Mouse (Mus musculus): ENCODE measurements at regions not wholly inside any gene's neighbourhood (a gene's known extent, or its start where the extent isn't known, plus 50 kb on each side); places are given as distances from the start of the nearest gene placed in this dataset.
A peak's percentile ranks its signal among the peaks of the same experiment; 100 is the strongest.

- peak in 1 of 2 experiments; percentile 35 for DNase-seq
Observed at GRCm38 (mm10) chr11:22646192-22646936, 134.5 kb downstream of the Tmem17 start.

GRCm38 (mm10) chr11:22648275-22648674, 136.4 kb downstream of the Tmem17 start:
- peak; percentile 70 to 88 for DNase-seq

- no peak for DNase-seq
Observed at GRCm38 (mm10) chr11:22650771-22651170, 138.9 kb downstream of the Tmem17 start.

GRCm38 (mm10) chr11:22651313-22651712, 139.4 kb downstream of the Tmem17 start:
- no peak for DNase-seq

DNA sequence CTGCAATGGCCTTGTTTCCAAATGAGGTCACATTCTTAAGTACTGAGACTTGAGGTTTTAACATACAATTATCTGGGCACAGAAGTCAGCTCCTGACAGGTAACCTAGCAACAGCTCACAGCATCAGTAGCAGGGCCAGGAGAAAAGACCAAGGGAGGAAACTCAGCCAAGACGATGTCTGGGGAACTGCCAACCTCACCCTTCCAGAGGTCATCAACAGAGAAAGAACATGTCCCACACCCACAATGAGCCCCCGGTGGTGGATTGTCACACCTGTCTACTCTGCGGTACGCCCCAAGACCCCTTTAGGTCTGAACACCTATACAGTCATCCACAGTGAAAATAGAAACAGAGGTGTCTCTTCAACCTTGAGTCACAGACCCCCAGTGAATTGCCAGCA, 140.0 kb downstream of the Tmem17 start:
- DNase-seq: no peak

DNA sequence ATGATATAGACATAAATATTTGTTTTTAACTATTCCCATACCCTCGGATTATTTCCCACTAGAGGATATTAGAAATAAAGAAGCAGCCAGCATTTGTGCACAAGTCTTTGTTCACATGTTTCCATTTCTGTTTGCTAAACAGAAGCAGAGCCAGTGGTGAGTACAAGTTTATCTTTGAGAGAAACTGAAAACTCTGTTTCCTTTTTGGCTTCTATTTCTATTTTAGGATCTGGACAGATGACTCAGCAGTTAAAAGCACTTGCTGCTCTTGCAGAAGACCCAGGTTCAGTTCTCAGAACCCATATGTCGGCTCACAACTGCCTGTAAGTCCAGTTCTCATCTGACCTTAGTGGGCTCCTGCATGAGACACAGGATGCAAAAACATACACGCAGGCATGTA, 141.0 kb downstream of the Tmem17 start:
- DNase-seq: no peak

GRCm38 (mm10) chr11:22653366-22653765, 141.5 kb downstream of the Tmem17 start:
- DNase-seq: no peak

GRCm38 (mm10) chr11:22657635-22658034, 145.7 kb downstream of the Tmem17 start:
- DNase-seq: no peak

- DNase-seq: no peak
Observed at GRCm38 (mm10) chr11:22661072-22661471, 149.2 kb downstream of the Tmem17 start.

DNA sequence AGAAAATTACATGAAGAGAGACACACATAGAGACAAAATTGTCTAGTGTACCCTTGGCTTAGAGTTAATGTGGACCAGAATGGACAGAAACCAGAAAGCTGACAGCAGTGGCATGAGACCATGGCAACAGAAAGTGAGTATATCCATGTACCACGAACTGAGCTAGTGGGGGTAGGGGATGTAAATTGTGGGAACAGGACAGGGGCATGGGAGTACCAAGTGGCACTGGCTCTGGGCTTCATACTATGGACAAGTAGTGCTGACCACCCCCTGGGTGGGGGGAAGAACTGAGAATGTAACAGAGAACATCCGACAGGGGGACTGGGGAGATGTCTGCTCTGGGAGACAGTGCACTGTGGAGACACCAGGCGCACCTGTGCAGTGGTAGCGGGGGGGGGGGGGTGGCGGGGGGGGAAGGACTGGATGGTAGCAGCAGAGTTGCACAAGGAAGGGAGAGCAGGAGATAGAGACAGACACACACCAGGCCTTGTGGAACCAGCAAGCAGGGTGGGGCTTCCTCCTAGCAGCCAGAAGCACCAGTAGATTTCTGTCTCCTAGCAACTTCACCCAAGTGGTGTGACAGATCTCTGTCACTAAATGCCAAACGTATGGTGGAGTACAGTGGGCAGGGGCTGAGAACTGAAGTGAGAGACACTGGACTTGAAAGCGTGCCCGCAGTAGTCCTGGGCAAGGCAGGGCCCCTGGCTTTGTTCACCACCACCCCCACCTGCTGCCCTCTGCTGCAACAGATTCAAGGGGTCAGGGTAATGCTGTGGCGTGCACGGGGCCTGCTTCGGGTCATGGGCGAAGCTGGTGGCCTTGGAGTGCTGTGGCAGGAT, 150.0 kb downstream of the Tmem17 start:
- no peak for DNase-seq

GRCm38 (mm10) chr11:22665978-22666377, 154.1 kb downstream of the Tmem17 start:
- DNase-seq: no peak

- no peak for DNase-seq
Observed at GRCm38 (mm10) chr11:22666378-22666777, 154.5 kb downstream of the Tmem17 start.

- DNase-seq: no peak
Observed at GRCm38 (mm10) chr11:22668220-22668619, 156.3 kb downstream of the Tmem17 start.

DNA sequence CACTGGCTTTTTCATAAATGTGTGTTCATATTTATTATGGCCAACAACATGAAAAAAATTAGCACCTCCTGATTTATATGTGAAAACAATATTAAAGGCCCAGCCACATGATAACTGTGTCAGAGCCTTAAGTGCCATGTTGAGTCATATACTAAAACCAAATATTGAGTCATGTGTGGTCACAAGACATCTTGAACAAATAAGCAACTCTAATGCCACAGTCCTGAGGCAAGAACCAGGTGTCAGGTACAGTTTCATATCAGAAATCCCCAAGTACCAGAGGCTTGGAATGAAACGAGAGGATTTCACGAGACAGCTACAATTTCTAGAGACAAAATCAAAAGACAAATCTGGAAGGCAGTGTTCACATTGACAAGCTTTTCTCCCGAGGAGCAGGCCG, 157.4 kb downstream of the Tmem17 start:
- no peak for DNase-seq

DNA sequence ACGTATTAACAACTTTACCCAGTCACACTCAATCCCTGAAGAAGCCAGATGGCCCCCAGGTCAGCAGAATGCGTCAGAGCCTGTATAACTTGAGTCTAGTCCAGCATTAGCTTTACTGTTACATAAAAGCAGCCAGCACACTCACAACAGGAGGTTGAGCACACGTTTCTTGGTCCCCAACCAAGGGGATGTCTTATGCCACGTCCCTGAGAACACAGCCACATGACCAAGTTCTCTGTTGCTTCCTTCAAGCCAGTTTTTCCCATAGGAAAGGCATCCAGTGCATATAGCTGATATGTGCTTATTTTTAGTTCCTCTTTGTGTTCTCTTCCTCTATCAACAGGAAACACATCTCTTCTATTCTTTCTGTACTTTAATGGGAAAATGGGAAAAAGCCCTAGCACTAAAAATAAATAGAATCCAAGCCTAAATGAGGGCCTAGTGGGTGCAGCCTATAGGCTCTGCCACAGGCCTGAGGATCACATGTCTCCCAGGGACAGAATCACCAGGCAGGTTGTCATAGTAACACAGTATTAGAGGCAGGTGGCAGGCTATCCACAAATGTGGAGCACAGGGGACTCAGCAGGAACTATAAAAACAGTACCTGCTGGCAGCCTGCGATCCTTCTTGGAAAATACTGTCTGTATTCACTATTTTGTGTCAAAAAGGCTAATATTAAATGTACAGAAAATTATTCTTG, 160.1 kb downstream of the Tmem17 start:
- no peak for DNase-seq

DNA sequence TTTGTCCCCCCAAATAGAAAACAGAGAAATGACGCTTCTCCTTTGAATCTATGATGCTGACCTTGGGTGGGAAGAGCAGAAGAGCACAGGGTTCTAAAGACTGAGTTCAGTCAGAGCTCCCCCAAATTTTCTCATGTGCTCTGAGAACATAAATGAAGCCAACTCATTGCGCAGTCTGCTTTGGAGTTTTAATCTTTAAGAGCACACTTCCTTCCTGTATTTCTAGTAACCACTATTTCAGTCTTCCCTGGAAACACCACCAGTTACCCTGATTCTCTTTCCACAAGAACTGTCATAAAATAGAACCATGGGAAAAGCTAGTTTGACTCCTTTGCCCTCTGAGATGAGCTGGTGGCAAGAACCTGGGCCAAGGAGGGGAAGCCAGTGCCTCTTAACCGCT, 163.2 kb downstream of the Tmem17 start:
- DNase-seq: no peak

DNA sequence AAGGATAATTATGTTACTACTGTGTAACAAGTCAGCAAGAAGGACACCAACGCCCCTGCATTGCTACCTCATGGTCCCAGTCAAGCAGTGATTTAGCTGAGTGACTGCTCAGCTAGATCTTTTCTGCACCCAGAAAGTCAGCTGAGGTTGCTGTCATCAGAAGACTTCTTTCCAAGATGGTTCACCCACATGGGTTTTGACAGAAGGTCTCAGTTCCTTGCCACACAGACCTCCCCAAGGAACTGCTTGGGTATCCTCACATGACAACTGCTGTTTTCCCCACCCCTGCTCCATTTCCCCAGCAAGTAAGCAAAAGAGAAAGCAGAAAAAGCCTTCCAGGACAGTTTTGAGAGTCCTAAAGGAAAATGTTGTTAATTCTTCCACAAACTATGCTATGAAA, 163.9 kb downstream of the Tmem17 start:
- no peak for DNase-seq

DNA sequence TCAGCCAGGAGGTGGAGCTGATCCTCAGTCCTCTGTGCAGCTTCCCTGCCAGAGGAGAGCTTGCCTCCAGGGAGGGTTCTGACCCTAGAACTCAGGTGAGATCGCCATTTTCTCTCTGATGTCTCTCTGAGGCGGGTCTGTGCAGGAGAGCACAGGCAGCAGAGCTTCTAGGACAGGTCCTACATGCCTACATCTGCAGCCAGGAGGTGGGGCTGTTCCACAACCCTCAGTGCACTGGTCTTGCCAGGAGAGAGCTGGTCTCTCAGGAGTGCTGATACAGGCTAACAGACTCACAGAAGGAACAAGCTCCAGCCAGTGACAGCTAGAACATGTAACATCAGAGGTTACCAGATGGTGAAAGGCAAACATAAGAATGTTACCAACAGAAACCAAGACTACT, 165.4 kb downstream of the Tmem17 start:
- peak; percentile 78 to 86 for DNase-seq

DNA sequence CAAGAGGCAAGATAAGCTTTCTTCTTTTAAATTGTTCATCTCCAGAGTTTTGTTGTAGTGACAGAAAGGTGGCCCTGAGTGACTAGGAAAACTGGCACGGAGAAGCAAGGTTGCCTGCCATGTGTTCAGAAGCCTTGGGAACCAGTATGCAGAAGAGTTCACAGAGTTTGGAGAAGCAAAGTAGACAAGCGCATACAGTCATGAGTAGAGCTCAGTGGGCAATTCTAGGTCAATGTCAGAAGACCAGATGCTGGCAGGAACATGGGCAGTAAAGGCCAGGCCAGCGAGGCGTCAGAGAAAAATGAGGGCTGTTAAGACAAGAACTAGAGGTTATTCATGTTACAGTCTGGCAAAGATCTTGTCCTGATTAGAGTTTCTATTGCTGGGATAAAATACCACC, 172.7 kb downstream of the Tmem17 start:
- DNase-seq: no peak

DNA sequence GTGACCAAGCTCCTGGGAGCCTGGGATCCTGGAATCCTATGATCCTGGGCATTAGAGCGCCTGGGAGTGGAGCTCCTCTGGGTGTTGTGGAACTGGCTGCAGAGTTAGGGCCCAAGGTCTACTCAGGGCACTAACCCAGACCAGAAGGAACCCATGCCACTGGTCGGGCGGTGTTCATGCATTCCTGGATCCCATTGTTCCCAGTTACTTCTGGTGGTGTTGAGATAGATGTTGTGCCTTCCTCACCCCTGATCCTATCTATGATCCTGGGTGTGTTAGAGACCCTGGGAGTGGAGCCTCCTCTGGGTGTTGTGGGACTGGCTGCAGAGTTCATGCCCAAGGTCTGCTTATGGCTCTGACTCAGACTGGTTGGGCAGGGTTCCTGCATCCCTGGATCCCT, 169.9 kb downstream of the B3gnt2 start:
- DNase-seq: no peak

DNA sequence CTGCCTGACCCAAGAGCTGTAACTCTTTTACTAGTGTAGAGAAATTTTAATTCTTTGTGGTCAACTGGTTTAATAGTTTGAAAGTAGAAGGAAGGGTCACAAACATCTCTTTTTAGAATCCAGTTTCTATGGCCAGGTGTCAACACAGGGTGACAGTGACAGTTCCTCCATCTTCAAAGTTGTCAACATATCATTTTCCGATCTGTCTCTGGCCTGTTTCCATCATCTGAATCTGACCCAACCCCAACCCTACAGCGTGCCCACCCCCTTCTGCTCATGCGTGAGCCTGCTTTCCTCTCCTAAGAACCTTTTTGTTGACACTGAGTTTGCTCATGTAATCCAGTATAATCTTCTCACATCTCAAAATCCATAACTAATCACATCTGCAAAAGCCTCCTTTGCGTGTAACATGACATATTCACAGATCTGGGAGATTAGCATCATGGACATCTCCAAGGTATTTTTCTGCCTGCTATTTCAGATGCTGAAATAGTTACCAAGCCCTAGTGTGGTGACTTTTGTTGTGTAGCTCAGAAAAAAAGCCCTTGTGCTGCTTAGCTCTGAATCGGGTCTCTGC, 168.4 kb downstream of the B3gnt2 start:
- DNase-seq: no peak

DNA sequence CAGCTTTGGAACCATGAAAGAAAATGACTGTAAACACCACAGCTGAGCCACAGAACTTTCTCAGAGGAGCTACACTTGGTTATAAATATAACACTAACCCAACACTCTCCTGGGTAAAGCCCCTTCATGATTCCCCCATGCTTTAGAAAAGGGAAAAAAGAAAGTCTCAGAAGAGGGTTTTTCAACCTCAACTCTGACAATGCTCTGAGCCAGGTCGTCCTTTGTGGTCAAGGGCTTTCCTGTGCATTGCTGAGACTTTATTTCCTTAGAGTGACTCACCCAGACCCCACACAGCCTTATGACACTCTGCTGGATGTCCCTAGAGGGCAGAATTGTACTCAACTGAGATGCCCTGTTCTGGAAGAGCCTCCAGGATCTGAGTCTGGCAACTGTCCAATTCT, 167.8 kb downstream of the B3gnt2 start:
- DNase-seq: peak in 1 of 2 experiments; percentile 16

GRCm38 (mm10) chr11:22693376-22693775, 167.4 kb downstream of the B3gnt2 start:
- DNase-seq: no peak
